Mouse (Mus musculus) testis, postnatal 10 days (tissue): ENCODE data around the gene Gm17577.
"Not testable (repeated sequence)": the region's sequence is repeated elsewhere in the genome, so short reads cannot be mapped to it uniquely, and the experiment has no call there.

Experiments
- DNase-seq: peaks from one replicate; pipeline ENCODE4 v3.0.0; 2021; ENCODE audit warnings: low spot score

The Gm17577 gene

DNA sequence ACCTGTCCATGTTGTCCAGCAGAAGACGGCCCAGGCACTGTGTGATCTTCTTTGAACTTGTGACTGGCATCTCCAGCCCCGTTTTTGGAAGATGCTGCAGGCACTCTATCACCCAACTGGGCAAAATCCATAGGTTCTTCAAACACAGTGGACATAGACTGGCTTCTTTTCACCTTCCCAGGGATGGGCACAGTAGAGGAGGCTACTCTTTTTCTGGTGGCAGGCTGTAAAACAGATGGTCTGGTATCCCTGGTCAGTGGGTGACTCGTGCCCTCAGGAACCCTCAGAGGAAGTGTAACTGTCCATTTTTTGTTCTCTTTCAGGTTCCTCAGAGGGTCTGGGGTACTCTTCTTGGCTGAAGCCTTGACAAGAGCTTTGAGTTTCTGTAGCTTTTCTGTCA, at the start of gene Gm17577:
TSS of gene Gm17577 (minus strand) at position 101 of the 400 bp plus-strand sequence.
- not testable (repeated sequence) for DNase-seq

DNA sequence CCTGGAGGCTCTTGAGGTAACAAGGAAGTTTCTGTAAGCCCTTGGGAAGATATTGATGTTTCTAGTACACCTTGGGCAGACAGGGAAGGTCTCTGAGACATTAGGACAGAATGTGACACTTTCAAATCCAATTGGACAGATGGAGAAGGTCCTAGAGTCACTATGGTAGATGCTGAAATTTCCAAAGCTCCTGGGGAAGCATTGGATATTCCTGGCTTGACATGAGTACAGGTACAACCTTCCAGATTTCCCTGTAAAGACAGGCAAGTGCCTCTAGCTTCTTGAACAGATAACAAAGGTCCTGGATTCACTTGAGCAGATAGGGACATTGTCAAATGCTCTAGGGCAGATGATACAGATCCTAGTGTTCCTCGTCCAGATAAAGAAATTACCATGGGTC, 24.3 kb downstream of the Gm17577 start, which contains the start of gene Srsx:
TSS of gene Srsx (minus strand) at position 101 of the 400 bp plus-strand sequence.
- DNase-seq: not testable (repeated sequence)
